Mouse (Mus musculus): ENCODE data around the gene Gprin3.

Gprin3 gene

GRCm38 (mm10) chr6:59425824-59426533 lies at the start of gene Gprin3:
TSS of gene Gprin3 (minus strand) at chr6:59426294.
- DNase-seq (ENCODE audit: low spot score), result peak; percentile 76

- no peak for DNase-seq (ENCODE audit: low spot score)
These were observed 32.8 kb upstream of the Gprin3 start for GRCm38 (mm10) chr6:59458861-59459260.

- DNase-seq (ENCODE audit: low spot score), result no peak
These were observed 30.0 kb upstream of the Gprin3 start for GRCm38 (mm10) chr6:59456116-59456515.

GRCm38 (mm10) chr6:59451348-59451747 lies 25.3 kb upstream of the Gprin3 start:
- DNase-seq (ENCODE audit: low spot score), result no peak

GRCm38 (mm10) chr6:59445101-59445503 lies 19.0 kb upstream of the Gprin3 start:
- DNase-seq (ENCODE audit: low spot score), result no peak

GRCm38 (mm10) chr6:59435906-59436305 lies 9.8 kb upstream of the Gprin3 start:
- no peak for DNase-seq (ENCODE audit: low spot score)

GRCm38 (mm10) chr6:59433116-59433515 lies 7.0 kb upstream of the Gprin3 start:
- no peak for DNase-seq (ENCODE audit: low spot score)

GRCm38 (mm10) chr6:59426534-59426885 lies 416 bp upstream of the Gprin3 start:
- DNase-seq (ENCODE audit: low spot score), result no peak

GRCm38 (mm10) chr6:59424871-59425740 lies 988 bp downstream of the Gprin3 start:
- DNase-seq (ENCODE audit: low spot score), result no peak

- no peak for DNase-seq (ENCODE audit: low spot score)
These were observed 2.3 kb downstream of the Gprin3 start for GRCm38 (mm10) chr6:59423836-59424235.

- no peak for DNase-seq (ENCODE audit: low spot score)
These were observed 6.8 kb downstream of the Gprin3 start for GRCm38 (mm10) chr6:59419264-59419663.

- DNase-seq (ENCODE audit: low spot score), result no peak
These were observed 7.4 kb downstream of the Gprin3 start for GRCm38 (mm10) chr6:59418659-59419058.

- DNase-seq (ENCODE audit: low spot score), result no peak
These were observed 11.3 kb downstream of the Gprin3 start for GRCm38 (mm10) chr6:59414816-59415215.

- DNase-seq (ENCODE audit: low spot score), result no peak
These were observed 13.4 kb downstream of the Gprin3 start for GRCm38 (mm10) chr6:59412417-59413346.

- no peak for DNase-seq (ENCODE audit: low spot score)
These were observed 16.9 kb downstream of the Gprin3 start for GRCm38 (mm10) chr6:59409001-59409700.

- no peak for DNase-seq (ENCODE audit: low spot score)
These were observed 18.6 kb downstream of the Gprin3 start for GRCm38 (mm10) chr6:59407482-59407997.

- no peak for DNase-seq (ENCODE audit: low spot score)
These were observed 35.9 kb downstream of the Gprin3 start for GRCm38 (mm10) chr6:59390208-59390607.

- no peak for DNase-seq (ENCODE audit: low spot score)
These were observed 60.8 kb downstream of the Gprin3 start for GRCm38 (mm10) chr6:59365300-59365699.

- DNase-seq (ENCODE audit: low spot score), result no peak
These were observed 62.8 kb downstream of the Gprin3 start for GRCm38 (mm10) chr6:59363282-59363681.

GRCm38 (mm10) chr6:59354943-59355342 lies 71.2 kb downstream of the Gprin3 start:
- no peak for DNase-seq (ENCODE audit: low spot score)

GRCm38 (mm10) chr6:59351108-59351789 lies 74.8 kb downstream of the Gprin3 start:
- DNase-seq (ENCODE audit: low spot score), result no peak
